Mouse (Mus musculus) right cerebral cortex, adult 2 months (tissue): ENCODE data around the gene Rmnd5a.

Experiments used
- DNase-seq, 2 experiments: peaks; one replicate each; pipeline ENCODE4 v3.0.0; 2021 to 2022; ENCODE audit warnings: low spot score in 2 of 2

The Rmnd5a gene

DNA sequence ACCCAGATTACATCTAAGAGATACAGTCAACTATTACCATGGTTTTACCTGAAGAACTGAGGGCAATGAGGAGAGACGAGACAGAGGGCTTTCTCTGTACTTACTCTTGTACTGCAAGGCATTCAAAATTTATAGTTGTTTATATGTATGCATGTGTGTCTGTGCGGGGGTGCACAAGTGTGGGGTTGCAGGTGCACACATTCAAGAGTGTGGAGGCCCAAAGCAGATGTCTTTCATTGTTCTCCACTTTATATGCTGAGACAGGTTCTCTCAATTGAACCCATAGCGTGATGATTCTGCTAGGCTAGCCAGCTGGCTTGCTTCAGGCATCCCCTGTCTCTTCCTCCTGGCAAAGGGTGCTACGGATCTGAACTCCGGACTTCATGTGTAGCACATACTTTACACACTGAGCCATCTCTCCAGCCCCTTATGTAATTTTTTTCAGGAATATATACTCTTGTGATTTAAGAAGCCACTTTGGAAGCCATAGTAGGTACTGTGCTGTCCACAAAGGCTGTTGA, 69.3 kb downstream of the Rmnd5a start:
- no peak for DNase-seq

DNA sequence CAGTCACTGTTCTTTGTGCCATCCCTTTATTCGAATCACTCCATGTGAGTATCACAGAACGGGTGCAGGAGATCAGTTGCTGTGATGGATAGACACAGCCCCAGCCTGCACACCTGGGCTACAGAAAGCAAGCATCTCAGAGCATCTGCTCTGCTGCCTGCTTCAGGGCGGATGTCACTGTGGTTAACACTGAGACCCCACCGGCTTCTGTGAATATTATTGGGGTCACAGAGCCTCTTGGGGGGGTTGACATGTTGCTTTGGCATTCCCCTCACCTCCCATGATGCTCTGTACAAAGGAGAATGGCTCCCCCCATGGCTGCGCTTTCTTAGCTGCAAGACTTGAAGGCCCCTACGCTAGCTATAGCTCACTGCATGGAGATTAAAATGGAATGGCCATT, 71.0 kb downstream of the Rmnd5a start:
- DNase-seq, result no peak

DNA sequence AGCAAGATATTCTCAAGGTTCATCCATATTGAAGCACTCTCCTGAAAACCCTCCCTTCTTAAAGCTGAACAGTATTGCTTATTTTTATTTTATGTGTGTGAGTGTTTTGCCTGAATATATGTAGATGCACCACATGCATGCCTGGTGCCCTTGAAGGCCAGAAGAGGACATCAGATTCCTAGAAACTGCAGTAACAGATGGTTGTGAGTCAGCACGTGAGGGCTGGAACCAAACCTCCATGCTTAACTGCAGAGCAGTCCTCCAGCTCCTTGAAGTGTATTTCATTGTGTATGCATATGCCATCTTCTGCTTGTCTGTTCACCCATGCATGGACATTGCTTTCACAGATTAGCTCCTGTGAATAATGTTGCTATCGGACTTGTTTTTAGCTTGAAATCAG, 76.4 kb downstream of the Rmnd5a start:
- DNase-seq, result peak in 1 of 2 experiments; percentile 6

DNA sequence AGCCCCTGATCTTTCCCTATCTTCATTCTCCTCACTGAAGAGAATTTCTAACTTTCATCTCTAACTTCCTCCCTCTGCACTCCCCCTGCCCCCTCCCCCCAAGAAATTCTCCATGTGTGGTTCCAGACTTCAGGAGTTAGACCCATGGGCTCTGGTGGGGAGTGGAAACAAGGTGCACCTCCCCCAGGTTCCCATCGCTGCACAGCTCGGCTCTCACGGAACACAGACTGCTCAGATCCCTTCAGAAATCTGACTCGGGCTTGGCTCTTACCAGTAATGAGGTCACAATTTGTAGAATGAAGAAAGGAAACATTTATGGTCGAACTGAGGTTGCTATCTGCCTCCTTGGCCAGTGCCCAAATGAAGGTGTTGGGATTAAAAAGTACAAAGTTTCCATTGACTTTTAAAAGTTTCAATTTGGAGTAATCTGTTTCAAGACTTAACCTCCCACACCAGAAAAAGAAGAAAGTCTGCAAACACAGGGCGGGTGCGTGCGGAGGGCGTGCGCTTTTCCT, 79.2 kb downstream of the Rmnd5a start:
- DNase-seq, result no peak

DNA sequence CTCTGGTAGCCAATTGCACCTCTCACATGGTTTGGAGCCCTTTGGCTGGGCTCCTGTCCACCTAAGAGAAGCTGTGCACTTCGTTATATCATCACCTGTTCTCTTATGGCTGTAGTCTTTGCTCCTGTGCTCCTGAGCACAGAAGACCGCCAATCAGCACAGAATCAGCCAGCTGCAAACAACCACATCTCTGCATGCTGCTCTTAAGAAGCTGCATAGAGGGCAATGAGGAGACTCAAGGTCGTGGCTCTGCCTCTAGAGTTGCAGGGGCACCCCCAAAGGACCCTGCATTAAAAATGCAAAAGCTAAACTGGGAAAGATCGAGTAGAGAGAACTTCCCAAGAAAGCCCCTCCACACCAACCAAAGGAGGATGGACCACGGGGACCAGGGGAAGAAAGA, 79.7 kb downstream of the Rmnd5a start:
- DNase-seq, result no peak

DNA sequence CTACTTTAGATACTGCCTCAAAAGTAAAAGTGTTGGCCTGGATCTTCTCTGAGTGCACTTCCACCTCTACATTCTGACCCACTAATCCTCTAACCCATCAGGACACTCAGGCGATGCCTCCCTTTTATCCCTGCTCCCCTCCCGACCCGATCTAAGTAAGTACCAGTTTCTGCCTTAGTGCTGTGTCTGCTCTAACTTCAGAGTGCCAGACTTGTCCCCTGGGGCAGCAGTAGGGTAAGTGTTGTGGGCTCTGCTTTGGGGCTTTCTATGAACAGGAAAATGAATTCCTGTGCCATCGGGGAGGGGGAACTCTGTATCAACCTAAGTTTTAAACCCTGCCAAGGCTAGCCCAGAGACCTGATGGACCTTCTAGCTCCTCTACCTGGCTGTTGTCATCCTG, 80.2 kb downstream of the Rmnd5a start:
- DNase-seq, result no peak

DNA sequence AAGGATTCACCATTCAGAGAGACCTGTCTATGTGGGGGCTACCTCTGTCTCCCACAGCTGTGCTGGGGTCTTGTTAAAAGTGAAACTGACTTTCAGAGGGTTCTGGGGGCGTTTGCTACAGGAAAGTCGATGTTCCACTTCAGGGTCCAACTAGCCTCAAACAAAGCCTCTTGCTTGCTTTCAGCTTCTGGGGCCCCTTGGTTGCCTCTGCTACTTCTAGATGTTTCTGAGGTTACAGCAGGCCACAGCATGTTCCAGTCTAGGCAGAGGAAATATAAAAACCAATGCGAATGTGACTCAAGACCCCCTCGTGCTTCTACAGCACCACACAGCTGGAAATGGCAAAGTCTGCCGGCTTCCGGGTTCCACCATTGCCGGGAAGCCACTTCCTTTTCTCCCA, 82.9 kb downstream of the Rmnd5a start:
- DNase-seq, result no peak

DNA sequence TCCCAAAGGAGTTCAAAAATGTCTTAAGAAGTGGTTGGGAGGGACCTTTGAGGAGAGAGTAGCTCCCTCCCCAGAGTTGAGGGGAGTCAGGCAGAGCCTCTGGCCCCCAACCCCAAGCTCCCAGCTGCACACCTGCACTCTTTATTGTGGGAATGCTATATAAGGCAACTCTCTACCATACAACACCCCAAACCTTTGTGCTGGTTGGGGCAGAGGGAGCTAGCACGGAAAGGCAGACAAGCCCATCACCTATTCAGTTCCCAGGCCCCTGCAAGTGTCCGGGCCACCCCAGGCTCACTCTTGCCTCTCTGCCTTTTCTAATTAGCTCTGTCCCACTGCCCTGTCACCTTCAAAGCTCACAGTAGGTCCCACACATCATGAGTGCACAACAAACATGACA, 86.7 kb downstream of the Rmnd5a start:
- no peak for DNase-seq

DNA sequence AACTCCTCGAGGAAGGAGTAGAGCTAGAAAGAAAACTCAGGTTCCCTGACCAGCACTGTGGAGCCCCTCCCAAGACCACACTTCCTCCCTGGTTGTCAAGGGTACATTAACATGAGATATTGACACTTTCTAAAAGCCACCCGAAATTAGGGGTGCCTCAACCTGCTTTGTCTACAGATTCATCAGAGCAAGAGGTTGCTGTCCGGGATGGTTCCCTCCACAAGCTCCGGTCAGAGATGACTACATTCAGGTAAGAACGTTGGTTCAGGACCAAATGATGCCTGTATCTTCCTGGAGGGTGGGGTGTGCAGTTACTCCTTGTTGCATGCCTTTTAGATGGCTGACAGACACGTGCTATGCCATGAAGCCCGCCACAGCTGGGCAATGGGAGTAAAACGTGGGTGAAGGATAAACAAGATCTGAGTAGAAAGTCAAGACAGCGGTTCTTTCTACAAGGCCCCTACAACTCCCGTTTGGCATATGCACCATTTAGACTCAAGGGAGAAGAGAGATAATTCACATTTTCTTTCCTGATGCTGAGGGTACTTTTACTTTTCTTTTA, 87.5 kb downstream of the Rmnd5a start:
- no peak for DNase-seq

DNA sequence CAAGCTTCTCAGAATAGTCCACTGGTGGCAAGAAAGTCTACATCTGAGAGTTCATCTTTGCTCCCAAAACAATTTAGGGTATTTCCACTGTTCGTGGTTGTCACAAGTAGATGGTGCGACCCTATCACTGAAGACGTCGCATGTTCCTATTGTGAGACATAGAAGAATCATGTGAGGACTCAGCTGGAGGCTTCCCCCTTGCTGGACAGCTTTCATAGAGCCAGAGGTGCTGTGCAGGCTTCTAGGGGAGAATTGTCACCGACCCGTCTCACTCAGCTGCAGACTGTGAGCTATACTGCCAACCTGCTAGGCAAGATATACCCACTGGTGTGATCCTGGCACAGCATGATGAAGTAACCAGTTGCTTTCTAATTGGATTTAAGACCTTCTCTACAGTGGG, 88.2 kb downstream of the Rmnd5a start:
- DNase-seq, result no peak

DNA sequence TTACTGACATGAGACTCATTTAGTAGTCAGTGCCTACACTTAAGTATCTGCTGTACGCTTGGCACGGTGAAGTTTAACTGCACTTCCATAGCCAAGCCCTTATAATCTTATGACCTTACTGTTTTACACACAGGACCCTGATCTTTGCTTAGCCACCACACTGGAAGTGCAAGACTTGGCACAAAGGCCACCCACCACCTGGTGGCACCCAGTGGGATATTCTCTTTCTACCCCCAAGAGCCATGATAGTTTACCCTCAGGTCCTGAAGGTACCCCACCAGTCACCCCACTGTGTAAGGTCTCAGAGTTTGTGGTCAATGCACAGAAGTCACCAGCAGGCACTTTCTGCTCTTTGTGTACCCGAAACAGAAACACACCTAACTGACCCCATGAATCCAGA, 89.2 kb downstream of the Rmnd5a start:
- DNase-seq, result no peak

DNA sequence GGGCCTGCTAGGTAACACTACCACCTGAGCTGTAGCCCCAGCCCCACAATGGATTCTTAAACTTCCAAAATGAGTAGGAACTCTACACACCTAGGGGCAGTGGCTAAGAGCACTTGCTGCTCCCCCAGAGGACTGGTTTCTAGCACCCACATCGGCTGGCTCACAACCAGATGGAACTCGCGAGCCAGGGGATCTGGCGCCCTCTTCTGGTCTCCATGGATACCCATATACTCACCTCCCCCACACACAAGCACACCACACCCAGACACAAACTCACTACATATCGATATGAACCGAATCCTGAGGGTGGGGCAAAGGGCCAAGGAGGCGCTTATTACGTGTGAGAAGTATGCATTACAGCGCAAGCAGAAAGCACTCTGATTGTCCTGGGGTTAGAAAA, 92.4 kb downstream of the Rmnd5a start:
- DNase-seq, result no peak

DNA sequence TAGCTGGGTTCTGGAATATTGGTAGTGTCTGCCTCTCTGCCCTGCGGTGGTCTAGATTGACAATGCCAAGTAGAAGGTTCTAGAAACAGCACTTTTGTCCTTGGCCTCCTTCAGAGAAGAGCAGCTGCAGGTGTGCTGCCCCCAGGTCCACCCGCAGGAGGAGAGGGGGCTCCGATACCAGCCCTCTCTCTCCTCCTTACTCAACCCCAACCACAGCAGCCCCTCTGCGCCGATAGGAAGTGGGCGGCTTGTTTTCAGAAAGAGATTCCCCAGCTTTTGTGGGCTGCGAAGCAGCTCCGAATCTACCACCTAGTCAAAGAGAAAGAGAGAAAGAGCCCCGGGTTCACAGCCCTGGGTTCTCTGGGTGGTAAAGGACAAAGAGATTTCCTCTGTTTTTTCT, 99.3 kb downstream of the Rmnd5a start:
- no peak for DNase-seq

DNA sequence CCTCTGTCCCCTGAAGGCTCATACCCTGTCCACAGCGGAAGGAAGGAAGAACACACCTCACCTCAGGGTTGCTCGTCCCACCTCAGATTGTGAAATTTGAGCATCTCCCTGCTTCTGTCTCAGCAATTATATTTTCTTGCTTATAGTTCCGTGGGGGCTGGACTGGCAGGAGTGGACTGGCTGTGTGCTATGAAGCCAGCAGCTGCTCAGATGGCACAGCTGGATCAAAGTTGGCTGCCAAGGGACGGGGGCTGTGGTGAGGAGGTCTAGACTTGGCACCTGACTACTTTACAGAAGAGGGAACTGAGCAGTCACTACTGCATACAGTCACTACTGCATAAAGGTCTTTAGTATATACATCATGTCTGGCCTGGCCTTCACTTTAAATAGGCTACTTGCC, 101.1 kb downstream of the Rmnd5a start:
- no peak for DNase-seq

DNA sequence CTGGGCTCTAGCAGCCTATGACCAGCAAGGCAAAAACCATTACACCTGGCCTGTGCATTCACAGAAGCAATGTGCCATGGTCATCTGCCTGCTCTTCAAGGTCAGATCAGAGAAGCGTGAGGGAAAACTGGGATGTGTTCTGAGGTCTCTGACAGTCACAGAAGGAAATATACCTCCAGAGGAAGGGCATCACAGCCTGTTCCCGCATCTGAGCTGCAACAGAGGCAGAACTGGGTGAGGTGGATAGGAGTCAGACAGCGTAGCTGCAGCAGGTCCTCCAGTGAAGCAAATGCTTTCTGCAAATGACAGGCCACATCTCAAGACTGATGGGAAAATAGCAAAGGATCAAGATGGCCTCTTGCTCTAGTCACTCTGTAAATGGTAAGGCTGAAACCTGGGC, 101.5 kb downstream of the Rmnd5a start:
- DNase-seq, result no peak
